Mouse (Mus musculus): Measurements from ENCODE around the gene Ropn1l. TPM values are rescaled to one million over a fixed set of nuclear protein-coding genes. Genes with fewer than 3 reads are reported as not detected.
A peak's percentile ranks its signal among the peaks of the same experiment; 100 is the strongest.

The Ropn1l gene
- polyA plus RNA-seq, 1 experiment from 2014 or later = 1.2 TPM

- H3K36me3 ChIP-seq = no peaks in the 10 kb centered on the region
- 81% methylated on average over 2 of the region's 2 CpGs for WGBS
- no peak overlapping the region for H3K27ac ChIP-seq
Observed at GRCm38 (mm10) chr15:31436811-31437210, 16.7 kb downstream of the Ropn1l start.

DNA sequence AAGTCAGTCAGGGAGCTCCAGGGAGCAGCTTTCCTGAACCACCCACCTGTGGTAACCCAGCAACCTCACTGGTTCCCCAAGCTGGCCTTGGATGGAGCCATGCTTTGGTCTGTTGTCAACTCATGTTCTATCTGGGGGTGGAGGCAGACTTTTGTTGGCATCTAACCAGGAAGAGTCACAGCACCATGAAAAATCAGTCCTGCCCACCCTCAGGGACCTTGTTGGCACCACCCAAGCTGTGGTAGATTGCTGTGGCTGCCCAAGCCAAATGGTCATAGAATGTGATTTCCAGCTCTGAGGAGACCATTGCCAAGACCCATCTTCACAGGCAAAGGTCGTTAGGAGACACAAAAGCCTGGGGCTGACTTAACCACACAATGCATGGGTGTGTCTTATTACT lies 17.5 kb downstream of the Ropn1l start:
- H3K27ac ChIP-seq = no peak overlapping the region
- H3K4me3 ChIP-seq = no peak overlapping the region
- no peak overlapping the region for H3K9ac ChIP-seq
- no peak overlapping the region for H3K4me2 ChIP-seq
- no peaks in the 10 kb centered on the region for H3K27me3 ChIP-seq
- H3K9me3 ChIP-seq = no peaks in the 10 kb centered on the region
- no peaks in the 10 kb centered on the region for H3K4me1 ChIP-seq
- ATAC-seq (ENCODE audit: insufficient number of reproducible peaks, low FRiP score, low TSS enrichment, low read depth) = no peak
- H3K36me3 ChIP-seq = no peaks in the 10 kb centered on the region
- WGBS = 33% methylated on average over 1 of the region's 1 CpGs

More at GRCm38 (mm10) chr15:31436811-31437210, 16.7 kb downstream of the Ropn1l start:
- no peaks in the 10 kb centered on the region for H3K4me1 ChIP-seq
- H3K27me3 ChIP-seq = no peaks in the 10 kb centered on the region
- H3K9ac ChIP-seq = no peak overlapping the region
- no peak overlapping the region for H3K4me3 ChIP-seq
- no peak for ATAC-seq (ENCODE audit: insufficient number of reproducible peaks, low FRiP score, low TSS enrichment, low read depth)
- H3K4me2 ChIP-seq = no peak overlapping the region
- H3K9me3 ChIP-seq = no peaks in the 10 kb centered on the region

- Histone ChIP-seq H3K27me3 (no peaks in the 10 kb centered on the region; the same call in 1 of the 2 replicates), H3K9me3 (no peaks in the 10 kb centered on the region), H3K9ac (no peak overlapping the region), H3K4me3 (no peak overlapping the region), H3K27ac (no peak overlapping the region), H3K4me2 (no peak overlapping the region), H3K4me1 (peaks cover 2% of the 10 kb centered on the region; the same call in 1 of the 2 replicates), H3K36me3 (no peaks in the 10 kb centered on the region)
- 50% methylated on average over 7 of the region's 7 CpGs for WGBS
- no peak for ATAC-seq (ENCODE audit: insufficient number of reproducible peaks, low FRiP score, low TSS enrichment, low read depth)
Observed at GRCm38 (mm10) chr15:31433768-31434167, 19.8 kb downstream of the Ropn1l start.

DNA sequence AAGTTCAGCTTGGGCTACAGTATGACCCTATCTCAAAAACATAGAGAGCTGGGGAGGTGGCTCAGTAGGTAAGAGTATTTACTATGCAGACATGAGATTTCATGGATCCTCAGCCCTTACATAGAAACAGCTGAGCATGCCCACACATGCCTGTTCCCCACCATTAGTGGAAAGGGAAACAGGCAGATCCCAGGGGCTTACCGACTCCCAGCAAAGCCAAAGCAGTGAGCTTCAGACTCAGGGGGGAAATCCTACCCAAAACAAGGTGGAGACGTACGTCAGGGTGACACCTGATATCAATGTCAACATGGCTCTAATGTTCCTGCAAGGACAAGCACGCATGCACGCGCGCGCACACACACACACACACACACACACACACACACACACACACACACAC lies 21.7 kb downstream of the Ropn1l start:
- no peaks in the 10 kb centered on the region; the same call in 1 of the 2 replicates for H3K27me3 ChIP-seq
- no peak overlapping the region for H3K4me2 ChIP-seq
- no peaks in the 10 kb centered on the region for H3K9me3 ChIP-seq
- H3K36me3 ChIP-seq = no peaks in the 10 kb centered on the region
- no peak overlapping the region for H3K4me3 ChIP-seq
- no peak overlapping the region for H3K9ac ChIP-seq
- peaks cover 3% of the 10 kb centered on the region; the same call in 1 of the 2 replicates for H3K4me1 ChIP-seq
- ATAC-seq (ENCODE audit: insufficient number of reproducible peaks, low FRiP score, low TSS enrichment, low read depth) = no peak
- 77% methylated on average over 8 of the region's 8 CpGs for WGBS
- H3K27ac ChIP-seq = no peak overlapping the region

GRCm38 (mm10) chr15:31430014-31430413 lies 23.5 kb downstream of the Ropn1l start:
- WGBS = 74% methylated on average over 2 of the region's 2 CpGs
- ATAC-seq (ENCODE audit: insufficient number of reproducible peaks, low FRiP score, low TSS enrichment, low read depth) = no peak
- Histone ChIP-seq H3K4me3 (no peak overlapping the region), H3K27ac (no peak overlapping the region), H3K4me1 (peaks cover 3% of the 10 kb centered on the region; the same call in 1 of the 2 replicates), H3K36me3 (no peaks in the 10 kb centered on the region), H3K9me3 (no peaks in the 10 kb centered on the region), H3K27me3 (no peaks in the 10 kb centered on the region; the same call in none of the 2 replicates), H3K4me2 (no peak overlapping the region), H3K9ac (no peak overlapping the region)

- no peak for ATAC-seq (ENCODE audit: insufficient number of reproducible peaks, low FRiP score, low TSS enrichment, low read depth)
- no peak overlapping the region for H3K4me3 ChIP-seq
- H3K9ac ChIP-seq = no peak overlapping the region
- no peaks in the 10 kb centered on the region; the same call in none of the 2 replicates for H3K27me3 ChIP-seq
- no peak overlapping the region for H3K4me2 ChIP-seq
- WGBS = 72% methylated on average over 7 of the region's 7 CpGs
- H3K27ac ChIP-seq = no peak overlapping the region
- peaks cover 3% of the 10 kb centered on the region; the same call in 1 of the 2 replicates for H3K4me1 ChIP-seq
- H3K36me3 ChIP-seq = no peaks in the 10 kb centered on the region
- H3K9me3 ChIP-seq = no peaks in the 10 kb centered on the region
Observed at GRCm38 (mm10) chr15:31429429-31429828, 24.1 kb downstream of the Ropn1l start.

DNA sequence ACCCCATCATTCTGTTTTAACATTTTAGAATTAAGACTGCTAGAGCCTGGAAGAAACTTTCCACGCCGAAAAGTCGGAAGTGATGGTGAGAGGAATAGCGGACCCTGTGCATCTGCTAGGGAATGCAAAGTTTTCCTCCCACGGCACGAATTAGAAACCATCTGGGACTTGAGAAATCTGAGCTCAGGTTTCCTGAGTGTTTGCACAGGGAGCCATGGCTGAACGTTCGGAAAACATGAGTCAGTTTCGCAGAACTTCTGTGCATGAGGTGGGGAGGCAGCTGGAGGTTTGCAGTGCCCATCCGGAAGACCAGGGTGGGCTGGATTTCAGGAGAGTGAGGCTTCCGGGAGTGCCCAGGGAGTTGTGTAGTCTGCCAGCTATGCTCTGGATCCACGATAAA lies 25.0 kb downstream of the Ropn1l start:
- Histone ChIP-seq H3K27me3 (no peaks in the 10 kb centered on the region; the same call in none of the 2 replicates), H3K9ac (no peak overlapping the region), H3K4me1 (peaks cover 3% of the 10 kb centered on the region; the same call in 1 of the 2 replicates), H3K4me3 (no peak overlapping the region), H3K4me2 (no peak overlapping the region), H3K9me3 (no peaks in the 10 kb centered on the region), H3K27ac (no peak overlapping the region), H3K36me3 (no peaks in the 10 kb centered on the region)
- 53% methylated on average over 12 of the region's 12 CpGs for WGBS
- no peak for ATAC-seq (ENCODE audit: insufficient number of reproducible peaks, low FRiP score, low TSS enrichment, low read depth)

- no peaks in the 10 kb centered on the region for H3K9me3 ChIP-seq
- ATAC-seq (ENCODE audit: insufficient number of reproducible peaks, low FRiP score, low TSS enrichment, low read depth) = no peak
- H3K27ac ChIP-seq = no peak overlapping the region
- H3K27me3 ChIP-seq = no peaks in the 10 kb centered on the region; the same call in none of the 2 replicates
- H3K4me3 ChIP-seq = no peak overlapping the region
- peaks cover 3% of the 10 kb centered on the region; the same call in 1 of the 2 replicates for H3K4me1 ChIP-seq
- no peak overlapping the region for H3K4me2 ChIP-seq
- H3K36me3 ChIP-seq = no peaks in the 10 kb centered on the region
- H3K9ac ChIP-seq = no peak overlapping the region
- WGBS = 50% methylated on average over 3 of the region's 3 CpGs
Observed at GRCm38 (mm10) chr15:31427390-31427789, 26.1 kb downstream of the Ropn1l start.

DNA sequence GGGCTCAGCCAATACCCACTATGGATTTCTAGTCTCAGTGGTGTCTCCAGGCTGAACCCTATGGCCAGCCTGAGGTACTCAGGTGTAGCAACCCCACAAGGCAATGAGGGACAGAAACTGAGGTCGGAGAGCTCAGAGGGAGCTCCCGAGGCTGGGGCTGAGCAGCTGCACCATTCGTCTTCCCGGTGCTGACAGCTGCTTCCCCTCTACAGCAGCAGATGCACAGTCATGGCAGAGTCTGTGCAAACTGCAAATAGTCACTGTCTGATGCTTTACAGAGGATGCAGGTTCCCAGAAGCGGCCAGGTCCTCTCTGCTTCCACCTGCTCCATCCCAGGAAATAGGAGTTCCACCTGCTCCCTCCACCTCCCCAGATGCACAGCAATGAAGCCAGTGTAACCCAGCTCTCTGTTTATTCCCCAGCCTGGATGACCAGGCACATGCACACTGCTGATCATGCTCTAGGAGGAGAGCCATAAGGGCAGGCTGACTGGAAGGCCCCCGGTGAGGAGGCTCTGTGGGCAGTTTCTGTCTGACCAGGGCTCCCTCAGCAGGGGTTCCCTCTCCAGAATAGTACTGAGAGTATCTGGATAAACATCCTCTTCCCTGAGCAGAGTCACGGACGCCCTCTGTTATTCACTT lies 27.4 kb downstream of the Ropn1l start:
- Histone ChIP-seq H3K27ac (no peak overlapping the region), H3K9me3 (no peaks in the 10 kb centered on the region), H3K36me3 (no peaks in the 10 kb centered on the region), H3K4me2 (no peak overlapping the region), H3K27me3 (no peaks in the 10 kb centered on the region; the same call in none of the 2 replicates), H3K4me3 (no peak overlapping the region), H3K4me1 (peaks cover 3% of the 10 kb centered on the region; the same call in 1 of the 2 replicates), H3K9ac (no peak overlapping the region)
- ATAC-seq (ENCODE audit: insufficient number of reproducible peaks, low FRiP score, low TSS enrichment, low read depth) = no peak
- 39% methylated on average over 8 of the region's 8 CpGs for WGBS

DNA sequence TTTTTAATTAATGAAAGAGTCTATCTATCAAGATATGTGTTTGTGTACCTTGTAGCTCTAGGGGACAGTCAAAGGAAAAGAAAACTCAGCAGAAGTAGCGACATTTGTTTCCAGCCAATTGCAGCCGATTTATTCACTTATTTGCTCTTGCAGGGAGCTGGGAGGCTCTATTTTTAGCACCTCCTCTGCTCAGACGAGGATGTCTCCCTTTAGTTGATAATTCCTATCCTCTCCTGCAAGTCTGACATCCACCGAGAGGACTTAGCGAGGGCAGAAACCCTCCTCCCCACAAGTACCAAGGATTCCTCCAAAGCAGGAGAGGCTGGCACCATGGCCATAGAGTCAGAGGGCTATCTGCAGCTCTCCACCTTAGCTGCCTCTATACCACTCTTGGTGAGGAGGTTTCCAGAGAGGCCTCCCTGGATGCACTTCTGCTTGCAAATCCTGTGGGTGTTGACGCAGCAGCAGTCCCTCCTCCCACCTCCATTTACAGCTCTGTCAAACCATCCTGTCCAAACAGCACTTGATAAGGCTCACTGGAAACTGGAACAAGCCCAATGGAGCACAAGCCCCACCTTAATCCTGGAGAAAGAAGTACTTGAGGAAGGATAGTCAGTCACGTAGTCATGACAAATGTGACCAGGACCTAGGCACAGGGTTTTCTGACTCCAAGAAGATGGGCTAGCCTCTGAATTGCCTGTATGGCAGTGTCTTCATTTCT lies 30.7 kb downstream of the Ropn1l start:
- 51% methylated on average over 7 of the region's 7 CpGs for WGBS
- H3K4me3 ChIP-seq = no peak overlapping the region
- no peaks in the 10 kb centered on the region; the same call in 1 of the 2 replicates for H3K27me3 ChIP-seq
- ATAC-seq (ENCODE audit: insufficient number of reproducible peaks, low FRiP score, low TSS enrichment, low read depth) = no peak
- no peaks in the 10 kb centered on the region for H3K36me3 ChIP-seq
- H3K4me1 ChIP-seq = peaks cover 4% of the 10 kb centered on the region; the same call in 1 of the 2 replicates
- H3K4me2 ChIP-seq = no peak overlapping the region
- no peak overlapping the region for H3K27ac ChIP-seq
- no peak overlapping the region for H3K9ac ChIP-seq
- no peaks in the 10 kb centered on the region for H3K9me3 ChIP-seq

- no peaks in the 10 kb centered on the region for H3K36me3 ChIP-seq
- H3K27ac ChIP-seq = no peak overlapping the region
- no peaks in the 10 kb centered on the region for H3K27me3 ChIP-seq
- ATAC-seq (ENCODE audit: insufficient number of reproducible peaks, low FRiP score, low TSS enrichment, low read depth) = no peak
- peaks cover 7% of the 10 kb centered on the region; the same call in 1 of the 2 replicates for H3K4me1 ChIP-seq
- no peak overlapping the region for H3K4me2 ChIP-seq
- H3K9me3 ChIP-seq = no peaks in the 10 kb centered on the region
- H3K9ac ChIP-seq = no peak overlapping the region
- no peak overlapping the region for H3K4me3 ChIP-seq
- 38% methylated on average over 9 of the region's 9 CpGs for WGBS
Observed at GRCm38 (mm10) chr15:31419037-31419436, 34.5 kb downstream of the Ropn1l start.

DNA sequence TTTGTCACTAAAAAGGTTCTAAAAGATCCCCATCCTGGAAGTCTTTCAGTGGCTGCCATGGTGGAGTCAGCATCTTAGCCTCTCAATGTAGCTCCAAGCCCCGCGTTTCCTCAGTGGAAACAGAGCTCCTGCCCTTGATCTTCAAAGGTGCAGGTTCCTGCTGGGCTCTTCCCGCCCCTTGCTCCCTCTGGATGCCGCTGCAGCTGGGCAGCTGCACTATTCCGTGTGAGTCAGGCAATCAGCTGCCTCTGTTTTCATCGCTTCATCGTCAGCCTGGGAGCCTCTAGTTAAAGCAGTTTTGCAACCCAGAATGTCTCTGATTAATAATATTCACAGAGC lies 34.9 kb downstream of the Ropn1l start:
- no peaks in the 10 kb centered on the region for H3K9me3 ChIP-seq
- H3K9ac ChIP-seq = no peak overlapping the region
- H3K36me3 ChIP-seq = no peaks in the 10 kb centered on the region
- H3K4me1 ChIP-seq = peaks cover 7% of the 10 kb centered on the region; the same call in 1 of the 2 replicates
- H3K27ac ChIP-seq = no peak overlapping the region
- 6% methylated on average over 7 of the region's 7 CpGs for whole genome bisulfite sequencing
- no peak overlapping the region for H3K4me3 ChIP-seq
- H3K4me2 ChIP-seq = peak overlapping the region; percentile 33; the same call in 1 of the 2 replicates
- ATAC-seq (ENCODE audit: insufficient number of reproducible peaks, low FRiP score, low TSS enrichment, low read depth) = no peak
- H3K27me3 ChIP-seq = no peaks in the 10 kb centered on the region

Data from limb, embryonic 15.5 days (tissue).